Mouse (Mus musculus) heart, adult 2 months (tissue): Measurements from ENCODE around the gene Orc4.

Experiments used
- CTCF ChIP-seq: fragments of 200-600 bp; IDR thresholded peaks from 2 replicates; pipeline ENCODE4 v1.8.1; 2022; ENCODE audit warnings: antibody characterized with exemption, mild to moderate bottlenecking, moderate library complexity
- EP300 ChIP-seq: fragments of 200-500 bp; IDR thresholded peaks from 2 replicates; pipeline ENCODE4 v1.6.1; 2011; ENCODE audit warnings: low read depth, low read length, control low read depth; ENCODE audit not compliant: insufficient read depth
- POLR2A ChIP-seq: fragments of 200-500 bp; IDR thresholded peaks from 2 replicates; pipeline ENCODE4 v1.6.1; 2011; ENCODE audit warnings: mild to moderate bottlenecking, low read depth, low read length, control low read depth; ENCODE audit not compliant: insufficient read depth

DNA sequence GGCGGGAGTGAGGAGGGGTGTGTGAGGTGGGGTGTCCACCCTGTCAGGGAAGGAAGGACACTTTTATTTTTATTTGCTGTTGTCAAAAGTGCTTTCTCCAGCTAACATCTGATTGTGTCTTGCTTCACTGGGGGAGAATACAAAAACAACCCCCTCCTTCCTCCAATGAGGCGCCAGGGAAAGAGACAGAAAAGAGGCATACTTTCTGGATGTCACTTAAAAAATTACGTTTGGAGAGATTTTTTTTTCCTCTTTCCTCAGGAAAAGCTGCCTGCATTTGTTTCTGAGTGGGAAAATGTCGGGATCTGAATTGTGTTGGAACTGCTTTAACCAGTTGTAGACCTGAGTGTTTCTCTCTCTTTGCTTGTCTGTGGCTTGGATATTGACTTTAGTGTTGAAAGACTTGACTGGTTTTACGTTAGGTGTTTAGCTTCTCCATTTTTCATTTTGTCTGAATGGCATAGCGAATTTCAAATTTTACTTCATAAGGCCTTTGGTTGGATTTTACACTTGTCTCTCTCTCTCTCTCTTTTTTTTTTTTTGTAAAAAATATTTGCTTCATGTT is 321 bp upstream of the Orc4 start:
- TF ChIP-seq CTCF (no peak), EP300 (no peak), POLR2A (0 out of 2 replicates have a peak, but pooled peaks have one; percentile 3)
